ENCODE assay signal across 8 mouse cellular contexts in the genomic region with DNA sequence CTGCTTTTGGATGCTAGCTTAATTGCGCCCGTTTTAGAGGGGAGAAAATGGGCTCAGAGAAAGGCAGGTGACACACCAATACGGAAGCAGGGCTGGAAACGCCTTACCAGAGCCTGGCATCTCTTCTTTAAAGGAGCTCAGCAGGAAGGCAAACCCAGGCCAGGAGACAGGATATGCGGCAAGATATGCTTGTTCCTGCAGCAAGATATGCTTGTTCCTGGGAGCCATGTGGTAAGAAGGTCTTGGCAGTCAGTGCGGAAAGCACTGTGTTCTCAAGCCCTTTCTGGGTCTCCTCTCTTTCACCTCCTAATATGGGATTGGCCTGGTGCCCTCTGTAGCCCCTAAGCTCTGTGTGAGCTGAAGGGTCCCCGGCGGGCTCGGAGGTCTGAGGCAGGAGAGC.
A peak's percentile ranks its signal among the peaks of the same experiment; 100 is the strongest.
DNase-seq lines count a peak whose midpoint lies in the region; ATAC-seq and TF ChIP-seq lines count a peak whose summit lies in the region.

No protein-coding gene starts in this region.

- no peak for TF ChIP-seq EP300 in stomach, postnatal 0 days (optimal IDR thresholded peaks at IDR 0.05)

- ATAC-seq in heart, embryonic 15.5 days (replicated peaks; ENCODE audit: insufficient number of reproducible peaks, insufficient read depth, low FRiP score, low read depth) = 0 out of 2 replicates have a peak, but pooled peaks have one; percentile 3
- ATAC-seq in stomach, postnatal 0 days (ENCODE audit: low FRiP score, low TSS enrichment) = no peak

- H3K9ac ChIP-seq in heart, embryonic 15.5 days = 0 out of 2 replicates have a peak overlapping the region, but pooled peaks have one; percentile 7
- H3K9ac ChIP-seq in stomach, postnatal 0 days (ENCODE audit: low read length) = peak overlapping the region; percentile 13; the same call in 1 of the 2 replicates

- 32% methylated on average over 9 of the region's 9 CpGs for WGBS in heart, embryonic 15.5 days
- 51% methylated on average over 9 of the region's 9 CpGs for WGBS in stomach, postnatal 0 days

- peak; percentile 97 for DNase-seq in heart, adult 11 months
- no peak for DNase-seq in heart, postnatal 36 days
- peak; percentile 28 for DNase-seq in retina, postnatal 1 day
- DNase-seq in retina, embryonic 14.5 days (ENCODE audit: low spot score) = no peak
- no peak for DNase-seq in stomach, postnatal 0 days (ENCODE audit: low spot score)
- no peak for DNase-seq in layer of hippocampus, adult 11-12 months (ENCODE audit: low spot score)
- no peak for DNase-seq in neural tube, embryonic 10.5 days (ENCODE audit: extremely low spot score, low spot score)

- H3K4me2 ChIP-seq in heart, embryonic 15.5 days = peak overlapping the region; percentile 29
- H3K4me2 ChIP-seq in stomach, postnatal 0 days (replicated peaks; ENCODE audit: low read depth) = no peak overlapping the region

- peak overlapping the region; percentile 75 for H3K27ac ChIP-seq in heart, embryonic 15.5 days
- H3K27ac ChIP-seq in stomach, postnatal 0 days (replicated peaks) = peak overlapping the region; percentile 74

- no peak overlapping the region for H3K4me3 ChIP-seq in heart, embryonic 15.5 days
- no peak overlapping the region for H3K4me3 ChIP-seq in stomach, postnatal 0 days (ENCODE audit: low read depth, low read length)

- peaks cover 80% of the 10 kb centered on the region for H3K4me1 ChIP-seq in heart, embryonic 15.5 days (replicated peaks)
- peaks cover 20% of the 10 kb centered on the region for H3K4me1 ChIP-seq in stomach, postnatal 0 days (replicated peaks; ENCODE audit: control insufficient read depth, insufficient read depth)

- no peaks in the 10 kb centered on the region for H3K36me3 ChIP-seq in heart, embryonic 15.5 days
- H3K36me3 ChIP-seq in stomach, postnatal 0 days (ENCODE audit: control insufficient read depth, insufficient read depth, low read length) = no peaks in the 10 kb centered on the region

- TF ChIP-seq CTCF in stomach, postnatal 0 days (IDR thresholded peaks at IDR 0.05; ENCODE audit: low read depth) = no peak

- no peaks in the 10 kb centered on the region for H3K9me3 ChIP-seq in heart, embryonic 15.5 days (replicated peaks)
- H3K9me3 ChIP-seq in stomach, postnatal 0 days (ENCODE audit: control insufficient read depth, low read length) = no peaks in the 10 kb centered on the region

- no peaks in the 10 kb centered on the region for H3K27me3 ChIP-seq in heart, embryonic 15.5 days
- no peaks in the 10 kb centered on the region for H3K27me3 ChIP-seq in stomach, postnatal 0 days (ENCODE audit: control insufficient read depth, insufficient read depth, low read length)

- intact Hi-C loops in heart, postnatal 36 days (cut with DNase I) = no loop called here

Comparison
In these comparisons a context has a peak if more than half of its experiments do, and no peak if none do; other contexts are left out.
1. DNase-seq: peak in heart, adult 11 months (single experiment) and retina, postnatal 1 day (single experiment); none in heart, postnatal 36 days (0 of 2), retina, embryonic 14.5 days (single experiment), stomach, postnatal 0 days (single experiment), layer of hippocampus, adult 11-12 months (single experiment) and neural tube, embryonic 10.5 days (single experiment).